12 mouse cellular contexts compared by ENCODE assay signal in the genomic region with DNA sequence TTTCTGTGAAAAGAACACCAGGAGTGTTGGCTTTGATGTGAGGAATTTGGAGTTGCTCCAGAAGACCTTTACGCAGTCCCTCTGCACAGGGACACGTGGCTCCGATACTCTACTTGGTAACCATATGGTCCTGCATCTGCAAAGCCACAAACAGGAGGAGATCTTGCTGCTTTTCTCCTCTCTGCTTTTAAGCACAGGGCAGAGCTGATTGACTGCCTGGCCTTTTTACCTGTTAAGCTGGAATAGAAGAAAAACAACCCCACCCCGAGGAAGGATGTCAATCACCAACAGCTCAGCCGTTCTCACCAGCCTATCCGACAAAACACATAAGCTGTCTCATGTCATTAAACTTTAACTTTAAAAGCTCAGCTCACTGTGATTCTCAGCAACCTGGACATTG.
DNase-seq lines count a peak whose midpoint lies in the region; ATAC-seq and TF ChIP-seq lines count a peak whose summit lies in the region.
"Had no signal": no experiment of that assay in that cellular context is flagged by ENCODE, and none has a peak within 500 bp of the region (broad histone marks: within the 10 kb centered on the region; RNA-seq: fewer than 3 reads in every experiment).

No protein-coding gene starts in this region.

- H3K27ac ChIP-seq in forebrain, embryonic 13.5 days = no peak overlapping the region
- no peak overlapping the region for H3K27ac ChIP-seq in forebrain, embryonic 12.5 days
- H3K27ac ChIP-seq in liver, adult 2 months (replicated peaks; ENCODE audit: insufficient read depth, low read depth, low read length) = no peak overlapping the region
- H3K27ac ChIP-seq in limb, embryonic 14.5 days (replicated peaks; ENCODE audit: low read depth, low read length) = no peak overlapping the region

- no peaks in the 10 kb centered on the region for H3K36me3 ChIP-seq in forebrain, embryonic 13.5 days (ENCODE audit: poor library complexity, severe bottlenecking)
- H3K36me3 ChIP-seq in forebrain, embryonic 12.5 days (replicated peaks) = no peaks in the 10 kb centered on the region
- H3K36me3 ChIP-seq in liver, adult 2 months (ENCODE audit: control insufficient read depth, insufficient read depth, low read length) = no peaks in the 10 kb centered on the region
- no peaks in the 10 kb centered on the region for H3K36me3 ChIP-seq in limb, embryonic 14.5 days (ENCODE audit: control insufficient read depth, insufficient read depth, low read length)

- H3K9ac ChIP-seq in forebrain, embryonic 13.5 days = no peak overlapping the region
- H3K9ac ChIP-seq in forebrain, embryonic 12.5 days = no peak overlapping the region
- no peak overlapping the region for H3K9ac ChIP-seq in liver, adult 2 months (ENCODE audit: low read depth, low read length)
- H3K9ac ChIP-seq in limb, embryonic 14.5 days (ENCODE audit: low read depth, low read length, severe bottlenecking) = no peak overlapping the region

- ATAC-seq in forebrain, embryonic 13.5 days = peak; percentile 78
- no peak for ATAC-seq in forebrain, embryonic 12.5 days (ENCODE audit: low FRiP score)
- no peak; the same call in 1 of the 2 replicates for ATAC-seq in limb, embryonic 14.5 days (ENCODE audit: low FRiP score, low read depth)
- no peak for ATAC-seq in monocyte, adult 5-6 weeks (replicated peaks; ENCODE audit: insufficient number of reproducible peaks, low FRiP score, low TSS enrichment, poor library complexity, severe bottlenecking)
- ATAC-seq in inflammation-experienced regulatory T-cells, adult 6 months = no peak

- H3K4me1 ChIP-seq in forebrain, embryonic 13.5 days = peaks cover 19% of the 10 kb centered on the region
- H3K4me1 ChIP-seq in forebrain, embryonic 12.5 days = no peaks in the 10 kb centered on the region
- H3K4me1 ChIP-seq in liver, adult 2 months (ENCODE audit: control insufficient read depth, insufficient read depth, low read length) = peaks cover 3% of the 10 kb centered on the region; the same call in 1 of the 2 replicates
- peaks cover 8% of the 10 kb centered on the region; the same call in 1 of the 2 replicates for H3K4me1 ChIP-seq in limb, embryonic 14.5 days (ENCODE audit: control insufficient read depth, insufficient read depth, low read length)

- peak; percentile 48 for DNase-seq in liver, adult 2 months (ENCODE audit: extremely low read depth, low read depth, low spot score)
- DNase-seq in liver = no peak
- DNase-seq in forelimb bud, embryonic 11.5 days (ENCODE audit: low read depth, low spot score) = peak; percentile 10
- DNase-seq in limb, embryonic 14.5 days (ENCODE audit: low spot score) = peak; percentile 66
- DNase-seq: cerebellum, adult 9-10 months; gastrocnemius, postnatal 36 days; spleen, adult 18-20 months; thymus, postnatal 14 days had no signal

- H3K4me2 ChIP-seq in forebrain, embryonic 13.5 days = no peak overlapping the region
- no peak overlapping the region for H3K4me2 ChIP-seq in forebrain, embryonic 12.5 days
- H3K4me2 ChIP-seq in limb, embryonic 14.5 days (replicated peaks; ENCODE audit: low read depth, low read length, severe bottlenecking) = no peak overlapping the region

- WGBS in forebrain, embryonic 13.5 days = 21% methylated on average over 6 of the region's 6 CpGs
- 35% methylated on average over 6 of the region's 6 CpGs for WGBS in forebrain, embryonic 12.5 days
- 19% methylated on average over 6 of the region's 6 CpGs for WGBS in liver, adult 2 months
- 18% methylated on average over 6 of the region's 6 CpGs for WGBS in limb, embryonic 14.5 days

- TF ChIP-seq POLR2A in liver, adult 2 months (IDR thresholded peaks at IDR 0.05; ENCODE audit: extremely low read depth, insufficient read depth, low read length) = no peak
- TF ChIP-seq POLR2A in limb, embryonic 14.5 days (IDR thresholded peaks at IDR 0.05; ENCODE audit: borderline replicate concordance, extremely low read depth, insufficient read depth, insufficient read length) = no peak

- H3K79me2 ChIP-seq in liver, adult 2 months (ENCODE audit: control insufficient read depth, insufficient read depth, low read length) = no peaks in the 10 kb centered on the region

- no peak overlapping the region for H3K4me3 ChIP-seq in forebrain, embryonic 13.5 days
- no peak overlapping the region for H3K4me3 ChIP-seq in forebrain, embryonic 12.5 days (replicated peaks)
- no peak overlapping the region for H3K4me3 ChIP-seq in liver, adult 2 months (ENCODE audit: insufficient read depth, low read depth, low read length)
- no peak overlapping the region for H3K4me3 ChIP-seq in limb, embryonic 14.5 days (replicated peaks; ENCODE audit: low read length)

- no peak for TF ChIP-seq CTCF in liver, adult 2 months (IDR thresholded peaks at IDR 0.05; ENCODE audit: low read depth, low read length)

- peaks cover 15% of the 10 kb centered on the region; the same call in 1 of the 2 replicates for H3K27me3 ChIP-seq in forebrain, embryonic 13.5 days
- peaks cover 22% of the 10 kb centered on the region; the same call in 1 of the 2 replicates for H3K27me3 ChIP-seq in forebrain, embryonic 12.5 days
- H3K27me3 ChIP-seq in liver, adult 2 months (ENCODE audit: control insufficient read depth, insufficient read depth, low read length) = no peaks in the 10 kb centered on the region
- H3K27me3 ChIP-seq in limb, embryonic 14.5 days (ENCODE audit: control insufficient read depth, insufficient read depth, low read length) = no peaks in the 10 kb centered on the region

- H3K9me3 ChIP-seq in forebrain, embryonic 13.5 days (replicated peaks) = no peaks in the 10 kb centered on the region
- no peaks in the 10 kb centered on the region for H3K9me3 ChIP-seq in forebrain, embryonic 12.5 days
- no peaks in the 10 kb centered on the region for H3K9me3 ChIP-seq in limb, embryonic 14.5 days (ENCODE audit: control insufficient read depth, low read length)
